Mouse (Mus musculus): Measurements from ENCODE around the gene Iqcf5. TPM values are rescaled to one million over a fixed set of nuclear protein-coding genes. Genes with fewer than 3 reads are reported as not detected.
"Not testable (repeated sequence)": the region's sequence is repeated elsewhere in the genome, so short reads cannot be mapped to it uniquely, and the experiment has no call there.

Gene Iqcf5
- polyA plus RNA-seq, 1 experiment from 2014 or later, result not detected

DNA sequence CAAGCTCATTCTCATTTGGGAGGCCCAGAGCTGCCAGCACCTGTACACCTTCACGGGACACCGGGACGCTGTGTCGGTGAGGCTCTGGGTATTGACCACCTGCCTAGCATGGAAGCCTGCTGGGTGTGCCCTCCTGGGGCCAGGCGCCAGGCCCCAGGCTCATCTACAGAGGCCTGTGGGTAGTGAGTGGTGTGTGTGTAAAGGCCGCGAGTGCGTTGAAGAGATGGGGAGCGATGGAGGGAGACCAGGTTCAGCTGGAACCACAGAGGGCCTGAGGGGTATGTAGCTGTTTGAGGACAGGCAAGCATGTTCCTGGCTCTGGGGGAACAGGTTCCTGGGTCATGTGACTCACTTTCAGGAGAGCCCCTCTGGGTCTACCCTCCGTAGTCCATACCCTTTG, 31.2 kb upstream of the Iqcf5 start:
- H3K27ac ChIP-seq (replicated peaks), result no peak overlapping the region
- H3K4me1 ChIP-seq, result peaks cover 3% of the 10 kb centered on the region
- H3K9me3 ChIP-seq, result no peaks in the 10 kb centered on the region
- DNase-seq (ENCODE audit: low spot score), result no peak
- WGBS, result 94% methylated on average over 10 of the region's 10 CpGs
- peaks cover 73% of the 10 kb centered on the region for H3K36me3 ChIP-seq (replicated peaks)
- H3K27me3 ChIP-seq (replicated peaks; ENCODE audit: low read depth, poor library complexity, severe bottlenecking), result no peaks in the 10 kb centered on the region
- H3K4me3 ChIP-seq, result no peak overlapping the region

GRCm38 (mm10) chr9:106483606-106484005, 30.8 kb upstream of the Iqcf5 start:
- no peaks in the 10 kb centered on the region for H3K9me3 ChIP-seq
- no peaks in the 10 kb centered on the region for H3K27me3 ChIP-seq (replicated peaks; ENCODE audit: low read depth, poor library complexity, severe bottlenecking)
- peaks cover 73% of the 10 kb centered on the region for H3K36me3 ChIP-seq (replicated peaks)
- WGBS, result 93% methylated on average over 17 of the region's 17 CpGs
- H3K27ac ChIP-seq (replicated peaks), result no peak overlapping the region
- H3K4me3 ChIP-seq, result no peak overlapping the region
- H3K4me1 ChIP-seq, result no peaks in the 10 kb centered on the region
- no peak for DNase-seq (ENCODE audit: low spot score)

DNA sequence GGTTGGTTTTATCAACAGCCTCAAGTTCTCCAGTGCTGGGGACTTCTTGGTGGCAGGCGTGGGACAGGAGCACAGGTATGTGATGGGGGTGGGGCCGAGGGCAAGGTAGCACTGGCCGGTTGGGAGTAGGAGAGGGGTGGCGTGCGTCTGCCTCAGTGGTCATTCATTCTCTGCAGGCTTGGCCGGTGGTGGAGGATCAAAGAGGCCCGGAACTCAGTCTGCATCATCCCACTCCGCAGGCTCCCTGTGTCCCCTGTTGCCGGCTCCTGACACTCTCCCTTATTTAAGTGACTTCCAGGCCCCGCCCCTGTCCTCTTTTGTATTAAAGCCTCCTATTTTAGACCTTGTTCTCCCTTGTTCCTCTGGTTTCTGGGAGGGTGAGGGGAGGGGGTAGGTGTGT, 29.3 kb upstream of the Iqcf5 start:
- Histone ChIP-seq H3K9me3 (no peaks in the 10 kb centered on the region), H3K4me3 (no peak overlapping the region), H3K27me3 (replicated peaks; ENCODE audit: low read depth, poor library complexity, severe bottlenecking) (no peaks in the 10 kb centered on the region), H3K4me1 (no peaks in the 10 kb centered on the region), H3K36me3 (replicated peaks) (peaks cover 63% of the 10 kb centered on the region), H3K27ac (replicated peaks) (no peak overlapping the region)
- no peak for DNase-seq (ENCODE audit: low spot score)
- 92% methylated on average over 10 of the region's 10 CpGs for WGBS

GRCm38 (mm10) chr9:106487602-106488001, 26.8 kb upstream of the Iqcf5 start:
- H3K36me3 ChIP-seq (replicated peaks), result peaks cover 40% of the 10 kb centered on the region
- DNase-seq (ENCODE audit: low spot score); H3K9me3 ChIP-seq; H3K27me3 ChIP-seq (replicated peaks; ENCODE audit: low read depth, poor library complexity, severe bottlenecking); H3K27ac ChIP-seq (replicated peaks); H3K4me3 ChIP-seq; H3K4me1 ChIP-seq: not testable (repeated sequence)
- WGBS, result 82% methylated on average over 6 of the region's 6 CpGs

DNA sequence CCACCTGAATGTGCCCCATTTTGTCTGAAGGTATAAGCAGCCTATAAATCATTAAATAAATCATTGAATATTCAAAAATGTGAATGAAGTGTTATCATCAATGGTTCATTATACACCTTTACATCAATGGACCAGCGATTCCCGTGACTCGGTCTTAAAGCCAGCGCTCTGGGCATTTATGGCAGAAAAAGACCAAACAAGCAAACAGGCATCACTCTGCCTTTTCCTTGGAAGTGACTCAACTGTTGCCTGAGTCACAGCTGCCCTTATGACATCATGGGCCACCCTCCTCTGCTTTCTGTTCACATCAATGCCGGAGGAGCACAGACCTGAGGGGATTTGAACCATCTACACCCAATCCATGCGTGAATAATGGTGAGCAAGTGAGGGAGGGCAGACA, 14.7 kb upstream of the Iqcf5 start, which contains the start of gene Iqcf1:
Gene Iqcf1, plus strand, starts transcription at position 301 of the 400 bp plus-strand sequence.
- no peak within 1 kb of the TSS for H3K27ac ChIP-seq (replicated peaks)
- WGBS, result 91% methylated on average over 6 of the region's 6 CpGs
- no peaks in the 10 kb centered on the region for H3K36me3 ChIP-seq (replicated peaks)
- H3K4me1 ChIP-seq, result no peaks in the 10 kb centered on the region
- no peak for DNase-seq (ENCODE audit: low spot score)
- H3K9me3 ChIP-seq, result no peaks in the 10 kb centered on the region
- H3K27me3 ChIP-seq (replicated peaks; ENCODE audit: low read depth, poor library complexity, severe bottlenecking), result no peaks in the 10 kb centered on the region
- H3K4me3 ChIP-seq, result no peak within 1 kb of the TSS

DNA sequence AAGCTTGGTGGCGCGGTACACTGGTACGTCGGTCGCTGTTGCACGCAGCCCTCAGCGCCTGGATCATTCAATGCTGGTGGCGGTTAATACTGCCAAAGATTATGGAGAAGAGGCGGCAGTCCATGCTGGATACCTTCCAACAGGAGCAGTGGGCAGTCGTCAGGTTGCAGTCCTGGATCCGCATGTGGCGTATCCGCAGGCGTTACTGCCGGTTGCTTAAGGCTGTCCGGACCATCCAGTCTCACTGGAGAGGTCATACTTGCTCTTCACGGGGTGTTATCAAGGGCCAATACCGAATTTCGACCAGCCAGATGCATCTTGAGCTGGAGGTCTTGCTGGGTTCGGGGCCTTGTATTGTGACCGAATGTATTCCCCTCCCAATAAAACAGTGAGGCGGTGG, 12.5 kb upstream of the Iqcf5 start:
- DNase-seq (ENCODE audit: low spot score), result no peak
- 89% methylated on average over 22 of the region's 22 CpGs for WGBS
- Histone ChIP-seq H3K4me3 (no peak overlapping the region), H3K27me3 (replicated peaks; ENCODE audit: low read depth, poor library complexity, severe bottlenecking) (no peaks in the 10 kb centered on the region), H3K4me1 (no peaks in the 10 kb centered on the region), H3K36me3 (replicated peaks) (no peaks in the 10 kb centered on the region), H3K9me3 (no peaks in the 10 kb centered on the region), H3K27ac (replicated peaks) (no peak overlapping the region)

DNA sequence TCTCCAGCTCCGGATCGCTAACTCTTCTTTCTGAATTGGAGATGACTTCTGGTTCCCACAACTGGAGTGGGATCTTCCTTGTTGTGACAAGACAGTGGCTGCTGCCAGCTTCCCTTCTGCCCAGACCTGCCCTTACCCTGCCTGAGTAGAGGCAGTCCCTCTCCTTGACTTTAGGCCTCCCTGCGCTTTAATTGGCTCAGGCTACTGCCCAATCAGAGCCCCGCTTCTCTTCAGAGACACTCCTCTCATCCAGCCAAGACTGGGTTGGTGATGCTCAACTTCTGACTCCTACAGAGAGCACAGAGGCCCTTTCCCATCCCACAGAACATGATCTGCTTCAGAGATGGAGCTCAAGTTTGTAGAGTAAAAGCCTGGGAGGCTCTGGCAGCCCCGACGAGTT, 10.1 kb upstream of the Iqcf5 start:
- H3K27ac ChIP-seq (replicated peaks), result no peak overlapping the region
- no peaks in the 10 kb centered on the region for H3K9me3 ChIP-seq
- H3K36me3 ChIP-seq (replicated peaks), result no peaks in the 10 kb centered on the region
- no peaks in the 10 kb centered on the region for H3K27me3 ChIP-seq (replicated peaks; ENCODE audit: low read depth, poor library complexity, severe bottlenecking)
- no peak for DNase-seq (ENCODE audit: low spot score)
- H3K4me3 ChIP-seq, result no peak overlapping the region
- WGBS, result 72% methylated on average over 6 of the region's 6 CpGs
- no peaks in the 10 kb centered on the region for H3K4me1 ChIP-seq

- no peak for DNase-seq (ENCODE audit: low spot score)
- no peak overlapping the region for H3K27ac ChIP-seq (replicated peaks)
- H3K4me1 ChIP-seq, result no peaks in the 10 kb centered on the region
- H3K4me3 ChIP-seq, result no peak overlapping the region
- no peaks in the 10 kb centered on the region for H3K27me3 ChIP-seq (replicated peaks; ENCODE audit: low read depth, poor library complexity, severe bottlenecking)
- H3K9me3 ChIP-seq, result no peaks in the 10 kb centered on the region
- H3K36me3 ChIP-seq (replicated peaks), result no peaks in the 10 kb centered on the region
- WGBS, result 95% methylated on average over 10 of the region's 10 CpGs
Measured at GRCm38 (mm10) chr9:106509356-106509755, 5.0 kb upstream of the Iqcf5 start.

GRCm38 (mm10) chr9:106512729-106513450, 1.5 kb upstream of the Iqcf5 start:
- no peak for DNase-seq (ENCODE audit: low spot score)
- Histone ChIP-seq H3K4me1 (no peaks in the 10 kb centered on the region), H3K27me3 (replicated peaks; ENCODE audit: low read depth, poor library complexity, severe bottlenecking) (no peaks in the 10 kb centered on the region), H3K9me3 (no peaks in the 10 kb centered on the region), H3K27ac (replicated peaks) (no peak overlapping the region), H3K4me3 (no peak overlapping the region), H3K36me3 (replicated peaks) (no peaks in the 10 kb centered on the region)
- 76% methylated on average over 13 of the region's 13 CpGs for WGBS

DNA sequence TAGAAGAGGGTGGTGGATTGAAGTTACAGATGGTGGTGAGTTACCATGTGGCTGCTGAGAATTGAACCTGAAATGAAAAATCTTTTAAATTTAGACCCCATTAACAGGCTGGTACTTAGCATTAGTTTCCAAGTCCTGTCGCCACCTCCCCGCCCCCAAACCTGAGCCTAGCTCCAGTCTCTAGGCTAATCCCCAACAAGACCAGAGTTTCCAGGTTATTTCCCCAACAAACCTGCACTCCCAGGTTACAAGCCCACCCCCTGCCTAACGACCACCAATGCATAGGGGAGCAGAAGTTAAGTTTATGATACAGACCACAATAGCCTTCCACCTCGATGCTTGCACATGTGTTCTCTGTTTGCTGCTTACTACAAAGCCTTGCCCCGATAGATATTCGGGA, 807 bp upstream of the Iqcf5 start:
- Histone ChIP-seq H3K27ac (replicated peaks) (no peak overlapping the region), H3K27me3 (replicated peaks; ENCODE audit: low read depth, poor library complexity, severe bottlenecking) (no peaks in the 10 kb centered on the region), H3K36me3 (replicated peaks) (no peaks in the 10 kb centered on the region), H3K4me3 (no peak overlapping the region), H3K4me1 (no peaks in the 10 kb centered on the region), H3K9me3 (no peaks in the 10 kb centered on the region)
- 78% methylated on average over 6 of the region's 6 CpGs for WGBS
- DNase-seq (ENCODE audit: low spot score), result no peak

GRCm38 (mm10) chr9:106519433-106519832, 5.1 kb downstream of the Iqcf5 start:
- DNase-seq (ENCODE audit: low spot score), result no peak

DNA sequence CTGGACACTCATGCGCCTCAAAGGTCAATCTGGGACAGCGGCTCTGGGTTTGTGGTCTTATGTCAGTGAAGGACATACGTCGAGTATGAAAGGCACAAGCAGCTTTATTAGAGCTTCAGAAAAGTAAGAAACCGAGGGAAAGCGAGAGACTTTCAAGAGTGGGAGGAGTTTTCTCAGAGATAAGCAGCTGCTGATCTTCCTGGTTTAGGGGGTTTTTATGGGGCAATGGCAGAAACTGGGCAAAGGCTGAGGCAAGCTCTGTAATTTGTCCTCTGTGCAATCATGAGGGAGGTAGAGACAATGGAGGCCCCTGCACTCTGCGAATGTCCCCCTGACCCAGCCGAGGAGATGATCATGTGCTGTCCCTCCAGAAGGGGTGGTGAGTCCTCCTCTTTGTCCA, 5.5 kb downstream of the Iqcf5 start:
- H3K4me3 ChIP-seq, result no peak overlapping the region
- no peak for DNase-seq (ENCODE audit: low spot score)
- no peaks in the 10 kb centered on the region for H3K27me3 ChIP-seq (replicated peaks; ENCODE audit: low read depth, poor library complexity, severe bottlenecking)
- H3K36me3 ChIP-seq (replicated peaks), result no peaks in the 10 kb centered on the region
- no peaks in the 10 kb centered on the region for H3K4me1 ChIP-seq
- H3K27ac ChIP-seq (replicated peaks), result no peak overlapping the region
- H3K9me3 ChIP-seq, result no peaks in the 10 kb centered on the region
- 83% methylated on average over 8 of the region's 8 CpGs for WGBS

More at GRCm38 (mm10) chr9:106519433-106519832, 5.1 kb downstream of the Iqcf5 start:
- Histone ChIP-seq H3K9me3 (no peaks in the 10 kb centered on the region), H3K36me3 (replicated peaks) (no peaks in the 10 kb centered on the region), H3K4me3 (no peak overlapping the region), H3K27me3 (replicated peaks; ENCODE audit: low read depth, poor library complexity, severe bottlenecking) (no peaks in the 10 kb centered on the region), H3K27ac (replicated peaks) (no peak overlapping the region), H3K4me1 (no peaks in the 10 kb centered on the region)
- 77% methylated on average over 2 of the region's 2 CpGs for WGBS

GRCm38 (mm10) chr9:106531833-106532232, 17.5 kb downstream of the Iqcf5 start:
- Histone ChIP-seq H3K36me3 (replicated peaks) (no peaks in the 10 kb centered on the region), H3K27ac (replicated peaks) (no peak overlapping the region), H3K27me3 (replicated peaks; ENCODE audit: low read depth, poor library complexity, severe bottlenecking) (no peaks in the 10 kb centered on the region), H3K4me1 (no peaks in the 10 kb centered on the region), H3K9me3 (no peaks in the 10 kb centered on the region), H3K4me3 (no peak overlapping the region)
- DNase-seq (ENCODE audit: low spot score), result peak; percentile 33
- 29% methylated on average over 3 of the region's 3 CpGs for WGBS

All from embryonic facial prominence, embryonic 10.5 days (tissue).